Mouse (Mus musculus) MN1 (cell line): ENCODE results near the gene Gm13283.
"Not testable (repeated sequence)": the region's sequence is repeated elsewhere in the genome, so short reads cannot be mapped to it uniquely, and the experiment has no call there.

Source experiments
- DNase-seq: peaks from one replicate; pipeline ENCODE4 v3.0.0-alpha.2; 2016; ENCODE audit warnings: low spot score

Gm13283 gene

DNA sequence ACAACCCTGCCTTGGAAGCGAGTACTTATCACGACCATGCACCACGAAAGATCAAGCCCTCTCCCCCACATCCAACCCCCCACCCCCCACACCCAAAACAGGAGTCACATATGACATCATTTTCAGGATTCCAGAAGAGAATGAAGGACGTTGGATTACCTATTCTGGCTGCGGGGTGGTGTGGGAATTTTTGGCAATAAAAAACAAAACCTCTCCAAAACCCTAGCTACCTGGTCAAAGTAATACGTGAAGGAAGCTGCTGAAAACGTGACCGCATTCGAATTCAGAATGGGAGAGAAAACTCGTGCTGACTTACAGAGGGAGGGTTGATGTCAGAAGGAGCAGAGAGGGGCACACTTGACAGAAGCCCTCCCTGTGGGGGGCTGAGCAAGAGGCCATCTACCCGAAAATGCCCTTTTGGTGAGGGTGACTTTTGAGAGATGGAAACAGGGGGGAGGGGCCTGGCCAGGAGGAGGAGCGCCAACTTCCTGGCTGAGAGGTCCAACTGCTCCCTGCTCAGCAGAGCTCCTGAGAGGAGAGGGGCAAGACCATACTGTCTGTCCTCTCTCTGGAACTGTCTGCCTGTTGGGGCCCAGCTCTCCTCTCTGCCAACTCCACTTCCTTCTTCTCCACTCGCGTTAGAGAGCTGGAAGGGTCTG is at the start of gene Gm13283:
TSS of gene Gm13283 (plus strand) at position 510 of the 659 bp plus-strand sequence.
- DNase-seq, result not testable (repeated sequence)

DNA sequence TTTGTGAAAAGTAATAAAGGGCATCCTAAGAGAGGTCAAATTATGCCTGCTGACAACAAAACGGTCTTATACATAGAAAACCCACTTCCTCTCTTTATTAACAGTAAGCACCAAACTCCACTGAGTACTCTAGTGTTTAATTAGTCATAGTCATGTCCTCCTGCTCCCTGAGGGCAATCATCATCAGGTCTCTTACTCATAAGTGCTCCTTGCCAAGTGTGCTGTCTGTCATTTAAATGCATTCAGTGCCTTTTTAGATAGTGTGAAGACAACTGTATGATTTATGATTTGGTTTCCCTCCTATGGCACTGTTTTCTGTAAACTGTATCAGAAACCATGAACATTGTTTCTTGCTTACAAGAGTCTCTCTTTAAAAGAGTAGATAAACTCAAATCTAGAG is 45.6 kb upstream of the Gm13283 start:
- peak; percentile 23 for DNase-seq

DNA sequence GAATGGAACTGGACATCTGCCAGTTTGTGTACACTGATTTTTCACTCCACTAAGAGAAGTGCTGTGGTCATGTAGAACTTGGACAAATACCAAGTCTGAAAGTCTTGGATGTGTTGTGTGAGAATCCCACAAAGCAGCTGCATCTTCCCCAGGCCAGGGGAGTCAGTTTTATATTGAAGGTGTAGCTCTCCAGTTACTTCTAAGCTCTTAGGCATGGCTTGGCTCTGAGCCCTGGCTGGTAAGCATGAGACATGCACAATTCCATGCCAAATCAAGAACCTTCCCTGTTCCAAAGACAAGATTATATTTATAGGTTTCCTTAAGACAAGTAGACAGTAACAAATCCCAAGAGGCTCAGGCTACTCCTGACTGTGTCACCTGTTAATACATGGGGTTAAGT is 44.9 kb upstream of the Gm13283 start:
- peak; percentile 16 for DNase-seq

DNA sequence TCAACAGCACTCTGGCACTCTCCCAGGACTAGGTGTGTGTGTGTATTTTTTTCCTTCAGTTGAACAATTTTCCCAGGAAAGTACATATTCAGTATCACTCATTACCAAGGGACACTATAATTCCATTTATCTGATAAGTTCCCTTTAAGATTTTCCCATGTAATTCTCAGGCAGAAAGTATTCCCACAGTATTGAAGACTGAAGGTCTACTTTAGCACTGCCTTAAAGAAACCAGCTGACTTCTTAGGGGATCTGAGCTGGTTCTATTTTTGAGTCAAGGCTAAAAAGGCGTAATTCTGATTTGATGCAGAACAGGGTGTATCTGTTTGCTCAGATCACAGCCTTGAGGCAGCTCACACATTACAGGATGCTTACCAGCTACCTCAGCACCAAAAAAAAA is 41.2 kb upstream of the Gm13283 start:
- no peak for DNase-seq

DNA sequence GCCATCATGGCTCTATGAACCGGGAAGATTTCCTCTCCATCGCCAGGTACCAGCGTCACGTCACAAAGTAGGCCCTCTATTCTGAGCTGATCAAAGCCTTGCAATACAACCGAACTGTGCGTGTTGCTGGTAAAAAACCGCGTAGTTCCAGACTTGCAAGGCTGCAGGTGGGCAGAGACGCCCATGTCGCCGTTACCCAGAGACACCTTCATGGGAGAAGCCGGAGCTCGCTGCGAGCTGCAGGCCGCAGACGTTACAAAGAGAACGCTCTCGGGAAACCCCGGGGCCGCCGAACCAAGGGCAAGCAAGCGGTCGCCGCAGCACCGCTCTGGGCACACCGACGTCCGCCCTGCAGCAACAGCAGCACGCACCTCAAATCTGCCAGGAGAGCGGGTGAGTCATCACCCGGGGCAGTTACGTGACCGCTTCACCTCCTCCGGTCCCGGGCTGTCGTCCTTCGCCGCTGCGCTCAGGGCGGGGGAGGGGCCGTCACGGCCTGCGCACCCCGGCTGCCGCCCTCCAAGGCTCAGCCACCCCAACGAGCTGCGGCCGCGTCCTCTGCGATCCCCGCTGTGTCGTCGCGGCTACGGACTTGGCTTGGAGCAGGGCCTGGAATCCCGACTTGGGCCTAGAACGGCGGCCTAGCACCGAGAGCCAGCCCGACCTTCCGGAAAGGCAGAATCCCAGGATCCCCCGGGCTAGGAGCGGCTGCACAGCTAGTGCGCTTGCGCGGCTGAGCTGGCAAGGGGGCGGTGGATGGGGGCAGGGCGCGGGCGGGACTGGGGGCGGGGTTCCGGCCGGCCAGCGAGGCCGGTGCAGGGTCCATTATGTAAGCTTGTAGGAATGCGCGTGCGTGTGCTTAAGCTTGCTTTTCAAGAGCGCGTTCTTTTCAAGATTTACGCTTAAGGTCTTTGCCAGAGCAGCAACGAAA is 37.9 kb upstream of the Gm13283 start, which contains the start of the genes Gm26566 and Klhl9:
TSS of gene Gm26566 (plus strand) at position 15 of the 931 bp plus-strand sequence.
TSS of gene Klhl9 (minus strand) at position 675 of the 931 bp plus-strand sequence.
- DNase-seq, result peak; percentile 90

DNA sequence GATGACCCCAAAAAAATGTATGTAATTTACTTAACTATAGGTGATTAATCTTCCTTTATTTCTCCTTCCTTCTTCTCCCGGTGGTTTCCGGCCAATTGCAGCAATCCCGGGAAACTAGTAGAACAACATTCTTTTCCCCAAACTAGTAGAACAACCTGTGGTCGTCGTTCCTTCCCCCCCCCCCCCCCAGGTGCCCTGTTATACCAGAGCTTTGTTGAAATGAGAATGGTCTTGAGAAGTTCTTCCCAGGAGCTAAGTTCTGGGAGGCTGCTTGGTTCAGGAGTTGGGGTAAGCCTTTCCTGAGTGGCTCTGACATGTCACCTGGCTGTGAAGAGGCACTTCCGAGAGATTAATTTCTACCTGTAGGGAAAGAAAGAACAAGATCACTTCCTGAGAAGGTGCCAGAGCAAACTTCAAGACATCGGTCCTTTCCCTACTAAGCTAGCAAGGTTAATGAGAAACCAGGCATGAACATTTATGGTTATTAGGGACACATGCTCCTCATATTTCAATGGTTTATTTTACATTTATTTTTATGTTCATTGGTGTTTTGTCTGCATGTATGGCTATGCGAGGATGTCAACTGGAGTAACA is 36.3 kb upstream of the Gm13283 start:
- no peak for DNase-seq

DNA sequence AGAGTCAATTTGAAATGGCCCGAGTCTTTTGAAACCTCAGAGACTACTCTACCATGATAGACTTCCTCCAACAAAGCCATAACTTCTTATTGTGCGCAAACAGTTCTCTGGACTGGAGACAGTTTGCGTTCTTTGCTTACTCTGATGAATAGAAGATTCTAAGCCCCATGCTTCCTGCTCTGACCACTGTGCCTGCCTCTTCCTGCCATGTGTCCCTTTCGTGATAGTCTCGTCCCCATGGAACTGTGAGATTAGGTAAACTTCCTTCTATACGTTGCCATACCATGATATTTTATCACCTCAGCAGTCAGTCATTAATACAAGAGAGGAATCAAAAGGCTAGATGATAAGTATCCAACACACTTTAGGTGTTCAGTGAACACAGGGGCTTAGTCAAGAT is 33.2 kb upstream of the Gm13283 start:
- no peak for DNase-seq

DNA sequence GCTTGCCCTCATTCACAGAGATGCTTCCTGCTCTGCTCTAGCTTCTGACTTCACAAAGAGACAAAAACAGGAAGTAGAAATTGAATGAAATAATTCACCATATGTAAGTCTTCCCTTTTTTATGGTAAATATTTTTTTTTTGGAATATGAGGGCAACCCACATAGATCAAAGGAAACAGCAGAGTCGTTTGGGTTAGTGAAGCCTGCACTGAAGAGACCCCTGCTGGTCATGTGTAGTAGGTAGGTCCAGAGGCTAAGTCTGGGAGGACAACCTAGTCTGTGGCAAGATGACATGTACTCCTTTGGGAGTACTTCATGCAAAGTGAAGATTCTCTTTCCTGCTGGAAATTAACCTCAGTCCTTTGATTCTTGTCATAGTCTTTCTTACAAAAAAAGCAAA is 32.6 kb upstream of the Gm13283 start:
- DNase-seq, result peak; percentile 40

DNA sequence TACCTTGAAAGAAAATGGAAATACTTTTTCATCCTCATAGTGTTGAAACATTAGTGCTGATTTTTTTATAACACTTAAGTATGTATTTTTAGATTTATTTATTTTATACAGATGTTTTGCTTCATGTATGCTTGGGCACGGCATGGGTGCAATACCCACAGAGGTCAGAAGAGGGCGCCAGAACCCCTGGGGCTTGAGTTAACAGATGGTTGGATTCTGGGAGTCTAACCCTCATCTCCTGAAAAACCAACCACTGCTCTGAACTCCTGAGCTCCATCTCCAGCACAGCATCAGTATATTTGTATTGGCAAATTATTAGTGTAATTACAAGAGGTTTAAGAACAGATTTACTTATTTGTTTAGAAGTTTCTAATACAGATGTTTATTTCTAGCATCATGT is 21.4 kb upstream of the Gm13283 start:
- DNase-seq, result peak; percentile 60

DNA sequence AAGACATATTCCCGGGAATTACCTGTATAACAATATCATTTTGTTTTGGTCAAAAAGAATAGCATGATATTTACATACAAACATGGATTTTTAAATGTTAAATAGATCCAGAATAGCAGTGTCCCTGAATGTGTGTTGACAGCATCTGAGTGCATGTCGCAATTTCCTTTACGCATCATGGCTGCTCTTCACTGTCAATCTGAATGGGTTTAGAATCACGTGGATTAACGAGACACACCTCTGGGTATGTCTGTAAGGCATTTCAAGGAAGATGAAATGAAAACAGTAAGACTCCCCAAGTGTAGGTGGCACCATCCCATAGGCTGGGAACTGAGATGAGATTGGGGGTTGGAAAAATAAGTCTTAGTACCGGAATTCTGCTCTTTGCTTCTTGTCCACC is 20.9 kb upstream of the Gm13283 start:
- DNase-seq, result no peak

DNA sequence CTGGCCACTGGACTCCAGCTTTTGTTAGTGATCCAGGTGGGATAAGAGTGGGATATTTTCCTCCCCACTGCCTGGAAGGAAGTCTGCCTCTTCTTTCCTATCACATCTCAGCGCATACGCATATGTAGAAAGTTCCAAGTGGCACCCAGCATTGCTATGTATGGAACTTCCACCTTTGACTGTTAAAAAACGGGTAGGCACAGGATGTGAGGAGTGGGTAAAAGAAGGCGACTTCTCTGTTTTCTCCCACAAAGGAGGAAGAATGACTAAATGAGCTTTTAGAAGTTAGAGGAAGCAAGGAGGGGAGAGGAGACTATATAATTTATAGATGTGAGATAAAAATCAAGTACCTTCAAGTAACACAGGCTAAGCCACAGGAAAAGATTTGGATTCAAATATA is 18.5 kb upstream of the Gm13283 start:
- DNase-seq, result no peak

DNA sequence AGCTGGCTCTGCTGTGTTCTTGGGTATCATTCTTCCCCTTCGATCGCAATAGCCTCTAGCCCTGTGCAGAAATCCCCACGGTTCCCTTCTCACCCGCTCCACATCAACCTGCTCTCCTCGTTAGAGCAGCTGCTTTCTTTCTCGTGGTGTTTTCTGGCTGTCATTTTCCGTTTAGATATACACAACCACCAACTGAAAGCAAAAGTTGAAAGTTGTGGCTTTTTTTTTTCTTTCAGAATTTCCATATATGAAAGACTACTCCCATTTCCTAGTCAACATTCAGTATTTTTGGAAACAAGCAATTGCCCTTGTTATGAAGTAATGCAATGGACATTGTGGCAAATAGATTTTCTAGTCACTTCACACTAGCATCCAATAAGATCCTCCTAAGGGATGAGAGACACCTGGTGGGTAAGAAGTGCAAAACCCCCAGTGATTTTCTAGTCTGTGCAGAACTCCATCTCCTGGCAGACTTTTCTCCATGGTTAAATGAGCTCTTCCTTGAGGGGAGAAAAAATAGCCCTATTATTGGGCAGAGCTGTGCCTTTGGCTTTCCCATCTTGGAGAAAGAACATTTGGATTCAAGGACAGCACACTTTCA is 17.0 kb upstream of the Gm13283 start:
- no peak for DNase-seq

DNA sequence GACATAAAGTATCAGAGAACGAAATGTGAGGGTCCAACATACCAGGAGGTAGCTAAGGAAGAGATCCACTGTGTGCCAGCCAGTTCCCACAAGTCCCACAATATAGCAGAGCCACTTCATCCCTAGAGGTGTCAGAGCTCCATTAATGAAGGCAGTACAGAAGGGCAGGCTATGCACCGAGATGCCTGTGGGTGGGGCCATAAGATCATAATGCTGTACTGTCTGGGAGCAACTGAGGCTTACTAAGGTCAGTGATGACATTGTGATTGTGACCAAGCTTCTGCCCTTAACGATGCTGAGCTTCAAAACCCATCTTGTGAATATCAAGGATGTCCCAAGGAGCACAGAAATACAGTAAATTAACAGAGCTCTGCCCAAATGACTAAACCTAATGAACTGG is 15.7 kb upstream of the Gm13283 start:
- no peak for DNase-seq

DNA sequence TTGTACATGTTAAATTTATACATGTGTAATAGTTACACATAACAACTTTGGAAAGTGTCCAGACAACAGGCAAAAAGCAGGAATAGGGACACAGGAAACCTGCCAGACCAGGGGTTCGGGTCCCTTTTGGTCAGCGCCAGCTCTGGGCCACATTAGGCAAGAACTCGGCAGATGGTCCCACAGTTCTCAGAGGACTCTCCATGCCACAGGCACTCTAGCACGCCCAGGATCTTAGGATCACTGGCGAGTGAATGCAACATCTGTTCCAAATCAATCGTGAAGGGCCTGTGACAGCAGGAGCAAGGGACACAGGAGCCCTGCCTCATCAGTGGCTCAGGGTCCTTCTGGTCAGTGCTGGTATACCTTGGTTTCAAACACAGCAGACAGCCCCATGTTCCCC is 10.0 kb upstream of the Gm13283 start:
- DNase-seq, result no peak

DNA sequence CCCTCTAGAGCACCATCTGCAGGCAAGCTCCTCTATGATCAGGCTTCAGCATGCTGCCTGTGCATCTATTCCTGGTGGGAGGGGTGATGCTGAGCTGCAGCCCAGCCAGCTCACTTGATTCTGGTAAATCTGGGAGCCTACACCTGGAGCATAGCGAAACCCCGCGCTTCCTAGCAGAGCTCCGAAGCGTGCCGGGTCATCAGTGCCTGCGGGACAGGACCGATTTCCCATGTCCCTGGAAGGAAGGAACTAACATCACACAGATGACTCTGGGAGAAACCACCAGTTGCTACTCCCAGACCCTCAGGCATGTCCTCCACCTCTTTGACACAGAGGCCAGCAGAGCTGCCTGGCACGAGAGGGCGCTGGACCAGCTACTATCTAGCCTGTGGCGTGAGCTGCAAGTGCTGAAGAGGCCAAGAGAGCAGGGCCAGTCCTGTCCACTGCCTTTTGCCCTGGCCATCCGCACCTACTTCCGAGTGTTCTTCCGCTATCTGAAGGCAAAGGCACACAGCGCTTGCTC is 5.0 kb upstream of the Gm13283 start, which contains the start of gene Gm13271:
TSS of gene Gm13271 (plus strand) at position 51 of the 523 bp plus-strand sequence.
- DNase-seq, result not testable (repeated sequence)

DNA sequence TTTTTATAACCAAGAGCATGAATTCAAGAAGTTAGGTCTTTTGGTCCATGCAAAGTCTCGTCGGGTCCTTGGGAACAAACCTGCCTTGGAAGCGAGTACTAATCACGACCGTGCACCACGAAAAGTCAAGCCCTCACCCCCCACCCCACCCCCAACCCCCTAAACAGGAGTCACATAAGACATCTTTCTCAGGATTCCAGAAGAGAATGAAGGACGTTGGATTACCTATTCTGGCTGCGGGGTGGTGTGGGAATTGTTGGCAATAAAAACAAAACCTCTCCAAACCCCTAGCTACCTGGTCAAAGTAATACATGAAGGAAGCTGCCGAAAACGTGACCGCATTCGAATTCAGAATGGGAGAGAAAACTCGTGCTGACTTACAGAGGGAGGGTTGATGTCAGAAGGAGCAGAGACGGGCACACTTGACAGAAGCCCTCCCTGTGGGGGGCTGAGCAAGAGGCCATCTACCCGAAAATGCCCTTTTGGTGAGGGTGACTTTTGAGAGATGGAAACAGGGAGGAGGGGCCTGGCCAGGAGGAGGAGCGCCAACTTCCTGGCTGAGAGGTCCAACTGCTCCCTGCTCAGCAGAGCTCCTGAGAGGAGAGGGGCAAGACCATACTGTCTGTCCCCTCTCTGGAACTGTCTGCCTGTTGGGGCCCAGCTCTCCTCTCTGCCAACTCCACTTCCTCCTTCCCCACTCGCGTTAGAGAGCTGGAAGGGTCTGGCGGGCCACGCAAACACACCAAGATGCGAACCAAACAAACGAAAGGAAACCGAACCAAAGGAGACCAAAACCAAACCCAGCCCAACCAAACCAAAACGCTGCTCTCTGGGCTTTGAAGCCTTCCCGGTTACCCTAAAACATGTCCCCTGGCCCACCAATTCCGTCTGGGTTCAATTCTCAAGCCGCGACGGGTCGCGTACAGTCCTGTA is 3.1 kb upstream of the Gm13283 start:
- peak; percentile 14 for DNase-seq

DNA sequence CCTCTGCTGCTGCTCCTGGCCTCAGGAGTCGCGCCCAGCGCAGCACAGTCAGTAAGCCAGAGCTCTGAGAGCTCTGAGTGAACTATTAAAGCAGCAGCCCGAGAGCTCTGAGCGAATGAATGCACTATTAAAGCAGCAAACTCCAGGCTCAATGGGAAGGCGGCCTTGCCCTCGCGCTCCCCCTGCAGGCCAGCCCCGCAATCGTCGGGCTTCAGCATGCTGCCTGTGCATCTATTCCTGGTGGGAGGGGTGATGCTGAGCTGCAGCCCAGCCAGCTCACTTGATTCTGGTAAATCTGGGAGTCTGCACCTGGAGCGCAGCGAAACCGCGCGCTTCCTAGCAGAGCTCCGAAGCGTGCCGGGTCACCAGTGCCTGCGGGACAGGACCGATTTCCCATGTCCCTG is 2.3 kb upstream of the Gm13283 start:
- DNase-seq, result peak; percentile 91

DNA sequence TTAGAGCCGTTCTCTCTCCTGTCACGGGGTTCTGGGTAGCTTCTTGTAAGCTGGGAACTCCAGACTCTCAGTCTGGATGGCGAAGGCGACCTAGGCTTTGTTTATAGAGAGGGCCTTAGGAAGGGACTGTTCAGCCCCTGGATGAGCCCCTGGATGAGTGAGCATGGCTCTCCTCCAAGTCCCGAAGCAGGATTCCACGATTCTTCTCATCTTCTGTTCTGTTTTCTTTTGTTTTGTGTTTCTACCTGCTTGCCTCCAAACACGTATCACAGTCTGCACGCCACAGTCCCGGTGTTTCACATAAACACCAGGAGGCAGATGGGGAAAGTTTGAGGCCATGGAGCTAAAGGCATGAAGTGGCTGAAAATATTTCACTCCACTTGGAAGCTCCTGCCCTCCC is 1.2 kb upstream of the Gm13283 start:
- not testable (repeated sequence) for DNase-seq

DNA sequence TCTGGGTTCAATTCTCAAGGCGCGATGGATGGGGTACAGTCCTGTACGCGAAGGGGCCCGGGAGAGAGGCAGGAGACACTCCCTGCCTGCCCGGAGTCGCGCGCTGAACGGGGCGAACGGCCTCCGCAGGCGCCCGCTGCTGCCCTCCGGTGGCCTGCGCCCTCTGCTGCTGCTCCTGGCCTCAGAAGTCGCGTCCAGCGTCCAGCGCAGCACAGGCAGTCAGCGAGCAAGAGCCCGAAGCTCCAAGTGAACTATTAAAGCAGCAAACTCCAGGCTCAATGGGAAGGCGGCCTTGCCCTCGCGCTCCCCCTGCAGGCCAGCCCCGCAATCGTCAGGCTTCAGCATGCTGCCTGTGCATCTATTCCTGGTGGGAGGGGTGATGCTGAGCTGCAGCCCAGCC is 512 bp downstream of the Gm13283 start:
- DNase-seq, result peak; percentile 84

DNA sequence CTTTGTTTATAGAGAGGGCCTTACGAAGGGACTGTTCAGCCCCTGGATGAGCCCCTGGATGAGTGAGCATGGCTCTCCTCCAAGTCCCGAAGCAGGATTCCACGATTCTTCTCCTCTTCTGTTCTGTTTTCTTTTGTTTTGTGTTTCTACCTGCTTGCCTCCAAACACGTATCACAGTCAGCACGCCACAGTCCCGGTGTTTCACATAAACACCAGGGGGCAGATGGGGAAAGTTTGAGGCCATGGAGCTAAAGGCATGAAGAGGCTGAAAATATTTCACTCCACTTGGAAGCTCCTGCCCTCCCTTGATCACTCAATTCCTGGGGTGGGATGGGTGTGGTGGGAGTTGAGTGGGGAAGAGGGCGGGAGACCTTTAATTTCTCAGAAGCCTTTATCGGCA is 1.9 kb downstream of the Gm13283 start:
- not testable (repeated sequence) for DNase-seq

DNA sequence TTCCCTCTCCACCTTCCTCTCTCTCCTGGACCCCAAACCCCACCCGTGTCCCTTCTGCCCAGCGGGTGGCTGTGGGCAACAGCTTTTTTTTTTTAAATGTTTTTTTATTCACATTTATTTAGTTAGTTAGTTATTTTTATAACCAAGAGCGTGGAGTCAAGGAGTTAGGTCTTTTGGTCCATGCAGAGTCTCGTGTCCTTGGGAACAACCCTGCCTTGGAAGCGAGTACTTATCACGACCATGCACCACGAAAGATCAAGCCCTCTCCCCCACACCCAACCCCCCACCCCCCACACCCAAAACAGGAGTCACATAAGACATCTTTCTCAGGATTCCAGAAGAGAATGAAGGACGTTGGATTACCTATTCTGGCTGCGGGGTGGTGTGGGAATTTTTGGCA is 2.4 kb downstream of the Gm13283 start:
- not testable (repeated sequence) for DNase-seq
